Mouse (Mus musculus) cerebellum, postnatal 10 days (tissue): ENCODE results near the gene Rpl39.

Experiments used
- DNase-seq, 2 experiments: peaks; one replicate each; pipeline ENCODE4 v3.0.0; 2021; ENCODE audit warnings: mixed read lengths in 2 of 2

The Rpl39 gene

DNA sequence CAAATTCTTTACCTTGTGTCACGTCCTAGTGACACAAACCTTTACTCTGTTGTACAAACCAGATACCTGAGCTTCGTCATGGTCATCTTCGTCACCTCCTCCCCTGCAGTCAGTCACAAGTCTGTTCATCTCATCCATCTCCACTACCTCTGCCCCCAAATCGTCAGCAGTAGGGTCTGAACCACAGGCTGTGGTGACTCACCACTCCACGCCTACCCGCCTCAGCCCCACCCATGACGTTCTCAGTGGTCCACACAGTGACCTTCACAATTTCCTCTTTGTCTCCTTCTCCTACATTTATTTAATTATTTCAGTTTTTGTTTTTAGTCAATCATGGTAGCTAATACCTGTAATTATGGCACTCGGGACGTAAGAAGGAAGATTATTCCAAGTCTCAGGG lies 21.3 kb downstream of the Rpl39 start:
- no peak for DNase-seq

DNA sequence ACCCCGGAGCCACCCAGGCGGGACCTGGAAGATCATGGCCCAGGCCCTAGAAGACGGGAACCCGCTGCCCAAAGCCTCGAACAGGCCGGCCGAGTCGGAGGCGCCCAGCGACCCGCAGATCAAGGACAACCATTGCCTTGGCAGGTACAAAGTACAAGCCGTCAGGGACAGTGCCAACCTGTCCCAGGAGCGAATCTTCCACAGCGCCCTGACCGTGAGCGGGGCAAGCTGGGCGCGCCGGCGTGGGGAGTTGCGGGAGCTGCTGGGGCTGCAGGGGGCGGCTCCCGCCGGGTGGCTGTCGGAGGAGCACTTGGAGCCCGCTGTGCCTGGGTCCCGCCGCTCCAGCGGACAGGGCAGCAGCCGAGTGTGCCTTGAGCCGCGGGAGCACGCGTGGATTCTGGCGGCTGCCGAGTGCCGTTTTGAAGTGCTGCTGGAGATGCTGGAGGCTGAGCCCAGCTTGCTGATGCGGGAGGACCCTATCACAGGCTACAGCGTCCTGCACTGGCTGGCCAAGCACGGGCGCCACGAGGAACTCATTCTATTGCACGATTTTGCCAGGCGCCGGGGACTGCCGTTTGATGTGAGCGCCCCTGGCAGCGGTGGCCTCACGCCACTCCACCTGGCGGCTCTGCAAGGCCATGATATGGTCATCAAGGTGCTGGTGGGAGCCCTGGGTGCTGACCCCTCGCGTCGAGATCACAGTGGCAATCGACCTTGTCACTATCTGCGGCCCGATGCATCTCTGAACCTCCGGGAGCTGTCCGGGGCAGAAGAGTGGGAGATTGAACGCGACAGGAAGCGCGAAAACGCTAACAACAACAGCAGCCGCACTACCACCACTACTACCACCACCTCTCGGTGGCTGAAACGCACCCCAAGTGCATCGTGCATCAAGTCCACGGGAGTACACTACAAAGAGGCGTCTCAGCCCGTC lies 36.0 kb downstream of the Rpl39 start:
- peak; percentile 12 to 21 for DNase-seq

DNA sequence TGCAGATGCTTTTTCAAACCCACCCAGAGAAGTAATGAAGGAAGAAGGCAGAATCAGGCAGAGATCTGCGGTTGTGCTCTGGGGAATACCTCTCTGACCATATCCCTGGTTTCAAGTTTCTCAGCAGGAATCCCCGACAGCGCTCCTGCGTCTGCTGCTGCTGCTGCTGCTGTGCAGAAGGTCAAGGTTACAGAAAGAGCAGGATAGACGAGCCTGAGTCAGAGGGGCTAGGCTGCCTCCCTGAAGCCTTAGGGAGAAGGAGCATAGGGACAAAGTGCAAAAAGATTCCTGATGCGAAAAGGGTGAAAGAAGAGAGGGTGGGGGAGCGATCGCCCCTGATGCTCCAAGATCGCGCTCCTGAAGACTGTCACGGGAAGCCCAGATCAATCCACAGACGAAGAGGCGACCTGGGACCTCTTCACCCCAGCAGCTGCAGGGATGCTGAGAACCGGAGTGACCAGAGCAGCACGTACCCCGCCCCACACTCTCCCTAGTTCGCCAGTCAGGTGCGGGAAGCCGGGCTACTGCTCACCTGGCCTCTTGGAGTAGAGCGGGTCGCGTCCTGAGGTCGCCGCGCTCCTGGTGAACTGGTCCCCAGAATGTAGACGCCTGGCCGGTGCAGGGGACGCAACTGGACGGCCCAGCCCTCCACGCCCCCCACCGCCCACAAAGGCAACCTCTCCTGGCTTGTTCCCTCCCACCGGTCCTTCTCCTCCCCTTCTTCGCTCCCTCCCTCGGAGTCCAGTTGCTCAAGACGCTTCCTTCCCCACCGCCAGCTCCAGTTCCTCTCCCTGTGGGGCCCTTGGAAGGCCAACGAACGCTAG lies 36.9 kb downstream of the Rpl39 start, which contains the start of gene Sowahd:
Gene Sowahd, plus strand, starts transcription at position 780 of the 824 bp plus-strand sequence.
- DNase-seq: no peak

DNA sequence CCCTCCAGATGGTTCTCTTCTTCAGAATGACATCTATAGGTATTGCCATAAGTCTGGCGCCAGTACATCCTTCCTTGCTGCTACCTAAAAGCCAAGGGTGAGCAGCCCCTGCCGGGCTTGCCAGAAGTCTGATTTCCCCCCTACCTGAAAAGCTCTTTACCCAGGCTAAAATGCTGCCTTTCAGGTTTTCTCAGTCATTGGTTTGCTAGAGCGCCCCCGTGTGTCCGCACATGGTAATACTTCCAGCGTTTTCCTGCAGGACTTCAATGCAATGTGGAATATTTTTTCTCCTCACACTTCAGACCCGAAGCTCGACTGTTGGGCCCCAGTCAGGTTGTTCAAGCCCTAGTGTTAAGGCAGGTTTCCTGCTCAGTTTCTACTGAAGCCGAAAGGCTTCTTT lies 42.5 kb downstream of the Rpl39 start:
- peak; percentile 79 to 82 for DNase-seq
